Mouse (Mus musculus): ENCODE data around the gene Slc22a17. TPM values are rescaled to one million over a fixed set of nuclear protein-coding genes. Genes with fewer than 3 reads are reported as not detected.

Slc22a17 gene
- polyA plus RNA-seq, 1 experiment from 2014 or later, result 1.1 TPM

DNA sequence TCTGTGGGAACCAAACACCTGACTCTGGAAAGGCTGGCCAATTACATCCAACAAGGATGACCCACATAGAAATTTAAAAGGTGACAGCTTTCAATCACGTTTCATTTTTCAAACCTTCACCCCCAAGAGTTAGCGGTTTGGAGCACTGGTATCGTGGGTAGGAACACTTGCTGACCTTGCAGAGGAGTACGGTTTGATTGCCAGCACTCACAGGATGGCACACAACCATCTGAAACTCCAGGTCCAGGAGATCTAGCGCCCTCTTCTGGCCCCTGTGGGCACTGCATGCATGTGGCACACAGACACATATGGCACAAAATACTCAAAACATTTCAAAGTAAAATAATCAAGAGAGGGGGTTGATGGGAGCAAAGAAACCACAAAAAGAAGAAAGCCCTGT, 46.0 kb downstream of the Slc22a17 start:
- Histone ChIP-seq H3K4me1 (ENCODE audit: insufficient read depth) (peaks cover 10% of the 10 kb centered on the region; the same call in 1 of the 2 replicates), H3K9ac (replicated peaks) (no peak overlapping the region), H3K27me3 (ENCODE audit: insufficient read depth, low read length) (no peaks in the 10 kb centered on the region), H3K27ac (ENCODE audit: low read depth) (no peak overlapping the region), H3K4me2 (ENCODE audit: low read depth, low read length) (no peak overlapping the region), H3K4me3 (ENCODE audit: low read depth, low read length) (no peak overlapping the region), H3K36me3 (replicated peaks; ENCODE audit: insufficient read depth, low read length) (no peaks in the 10 kb centered on the region), H3K9me3 (ENCODE audit: low read length) (no peaks in the 10 kb centered on the region)
- peak; percentile 71 for TF ChIP-seq CTCF (IDR thresholded peaks at IDR 0.05; ENCODE audit: low read depth)
- no peak for TF ChIP-seq EP300 (IDR thresholded peaks at IDR 0.05; ENCODE audit: low read depth)
- 66% methylated on average over 5 of the region's 5 CpGs for WGBS (ENCODE audit: insufficient replicate concordance)
- ATAC-seq (no peak), DNase-seq (peak; percentile 56)

DNA sequence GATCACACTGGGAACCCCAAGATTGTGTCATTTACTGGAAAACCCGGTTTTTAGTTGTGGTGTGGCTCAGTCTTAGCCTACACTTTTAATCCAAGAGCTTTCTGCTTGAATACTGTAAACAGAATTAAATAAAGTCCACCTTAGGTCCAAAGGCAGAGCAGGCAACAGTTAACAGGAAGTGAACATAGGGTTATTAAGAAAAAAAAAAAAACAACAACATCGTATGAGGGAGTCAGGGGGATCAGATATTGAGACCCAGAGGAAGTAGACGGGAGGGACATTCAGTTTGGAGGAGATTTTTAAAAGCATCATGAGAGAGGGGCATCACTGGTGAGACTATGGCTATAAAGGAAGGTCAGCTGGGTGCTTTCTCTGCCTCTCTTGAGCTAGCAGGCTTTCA, 46.7 kb downstream of the Slc22a17 start:
- H3K9ac ChIP-seq (replicated peaks), result no peak overlapping the region
- DNase-seq (no peak), ATAC-seq (no peak)
- H3K9me3 ChIP-seq (ENCODE audit: low read length), result no peaks in the 10 kb centered on the region
- peaks cover 10% of the 10 kb centered on the region; the same call in 1 of the 2 replicates for H3K4me1 ChIP-seq (ENCODE audit: insufficient read depth)
- TF ChIP-seq CTCF (IDR thresholded peaks at IDR 0.05; ENCODE audit: low read depth), result no peak
- no peak for TF ChIP-seq EP300 (IDR thresholded peaks at IDR 0.05; ENCODE audit: low read depth)
- no peak overlapping the region for H3K4me2 ChIP-seq (ENCODE audit: low read depth, low read length)
- no peaks in the 10 kb centered on the region for H3K36me3 ChIP-seq (replicated peaks; ENCODE audit: insufficient read depth, low read length)
- no peak overlapping the region for H3K27ac ChIP-seq (ENCODE audit: low read depth)
- no peaks in the 10 kb centered on the region for H3K27me3 ChIP-seq (ENCODE audit: insufficient read depth, low read length)
- H3K4me3 ChIP-seq (ENCODE audit: low read depth, low read length), result no peak overlapping the region
- WGBS (ENCODE audit: insufficient replicate concordance), result 41% methylated on average over 3 of the region's 3 CpGs

DNA sequence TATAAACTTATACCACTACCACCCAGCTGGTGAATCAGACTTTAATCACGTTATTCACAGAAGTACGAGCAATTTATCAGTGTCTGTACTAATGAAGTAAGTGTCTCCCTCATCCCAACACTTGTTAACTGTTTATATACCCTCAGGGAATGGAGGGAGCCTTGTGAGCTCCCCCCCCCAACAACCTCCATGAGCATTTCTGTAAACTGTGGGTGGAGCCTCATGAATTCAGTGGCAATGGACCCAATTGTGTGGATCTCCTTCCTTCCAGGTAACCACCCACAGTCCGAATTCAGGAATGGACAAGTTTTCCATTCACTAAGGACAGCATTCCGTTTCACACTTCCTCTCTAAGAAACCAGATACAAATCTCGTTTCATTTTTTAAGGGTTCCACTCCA, 47.3 kb downstream of the Slc22a17 start:
- no peak overlapping the region for H3K9ac ChIP-seq (replicated peaks)
- no peak overlapping the region for H3K27ac ChIP-seq (ENCODE audit: low read depth)
- H3K36me3 ChIP-seq (replicated peaks; ENCODE audit: insufficient read depth, low read length), result no peaks in the 10 kb centered on the region
- H3K4me2 ChIP-seq (ENCODE audit: low read depth, low read length), result no peak overlapping the region
- WGBS (ENCODE audit: insufficient replicate concordance), result 64% methylated on average over 5 of the region's 5 CpGs
- H3K9me3 ChIP-seq (ENCODE audit: low read length), result no peaks in the 10 kb centered on the region
- H3K4me3 ChIP-seq (ENCODE audit: low read depth, low read length), result no peak overlapping the region
- no peak for ATAC-seq
- no peaks in the 10 kb centered on the region for H3K27me3 ChIP-seq (ENCODE audit: insufficient read depth, low read length)
- no peak for DNase-seq
- H3K4me1 ChIP-seq (ENCODE audit: insufficient read depth), result peaks cover 10% of the 10 kb centered on the region; the same call in 1 of the 2 replicates
- no peak for TF ChIP-seq CTCF (IDR thresholded peaks at IDR 0.05; ENCODE audit: low read depth)

DNA sequence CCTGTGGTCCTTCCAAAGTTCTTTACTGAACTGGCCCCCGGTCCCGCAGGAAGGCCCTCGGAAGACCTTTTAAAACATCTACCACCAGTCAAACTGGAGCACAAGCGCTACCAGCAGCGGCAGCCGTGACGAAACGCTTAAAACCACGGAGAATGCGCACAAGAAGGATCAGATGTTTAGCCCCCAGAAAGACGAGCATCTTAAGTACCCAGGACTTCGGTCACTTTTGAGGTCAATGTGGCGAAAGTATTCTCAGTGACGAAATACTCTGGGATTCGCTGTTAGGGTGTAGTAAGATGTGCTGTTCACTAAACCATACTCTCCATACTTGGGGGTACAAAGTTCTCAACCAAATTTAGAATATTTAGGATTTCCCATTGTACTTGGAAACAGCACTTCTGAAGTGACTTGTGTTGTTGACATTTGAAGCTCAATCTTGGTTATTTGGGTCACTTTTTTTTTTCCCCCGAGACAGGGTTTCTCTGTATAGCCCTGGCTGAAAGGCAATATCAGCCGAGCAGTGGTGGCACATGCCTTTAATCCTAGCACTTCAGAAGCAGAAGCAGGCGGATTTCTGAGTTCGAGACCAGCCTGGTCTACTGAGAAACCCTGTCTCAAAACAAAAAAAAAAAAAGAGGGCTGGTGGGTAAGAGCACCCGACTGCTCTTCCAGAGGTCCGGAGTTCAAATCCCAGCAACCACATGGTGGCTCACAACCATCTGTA, 48.5 kb downstream of the Slc22a17 start:
- no peaks in the 10 kb centered on the region for H3K36me3 ChIP-seq (replicated peaks; ENCODE audit: insufficient read depth, low read length)
- peak overlapping the region; percentile 96 for H3K4me2 ChIP-seq (ENCODE audit: low read depth, low read length)
- DNase-seq (no peak), ATAC-seq (peak; percentile 9; the same call in 1 of the 2 replicates)
- H3K4me1 ChIP-seq (ENCODE audit: insufficient read depth), result peaks cover 10% of the 10 kb centered on the region; the same call in 1 of the 2 replicates
- H3K27me3 ChIP-seq (ENCODE audit: insufficient read depth, low read length), result no peaks in the 10 kb centered on the region
- peak overlapping the region; percentile 67 for H3K27ac ChIP-seq (ENCODE audit: low read depth)
- TF ChIP-seq EP300 (IDR thresholded peaks at IDR 0.05; ENCODE audit: low read depth) (no peak), CTCF (IDR thresholded peaks at IDR 0.05; ENCODE audit: low read depth) (no peak)
- H3K9me3 ChIP-seq (ENCODE audit: low read length), result no peaks in the 10 kb centered on the region
- 12% methylated on average over 21 of the region's 21 CpGs for WGBS (ENCODE audit: insufficient replicate concordance)
- peak overlapping the region; percentile 92 for H3K9ac ChIP-seq (replicated peaks)
- peak overlapping the region; percentile 95 for H3K4me3 ChIP-seq (ENCODE audit: low read depth, low read length)

DNA sequence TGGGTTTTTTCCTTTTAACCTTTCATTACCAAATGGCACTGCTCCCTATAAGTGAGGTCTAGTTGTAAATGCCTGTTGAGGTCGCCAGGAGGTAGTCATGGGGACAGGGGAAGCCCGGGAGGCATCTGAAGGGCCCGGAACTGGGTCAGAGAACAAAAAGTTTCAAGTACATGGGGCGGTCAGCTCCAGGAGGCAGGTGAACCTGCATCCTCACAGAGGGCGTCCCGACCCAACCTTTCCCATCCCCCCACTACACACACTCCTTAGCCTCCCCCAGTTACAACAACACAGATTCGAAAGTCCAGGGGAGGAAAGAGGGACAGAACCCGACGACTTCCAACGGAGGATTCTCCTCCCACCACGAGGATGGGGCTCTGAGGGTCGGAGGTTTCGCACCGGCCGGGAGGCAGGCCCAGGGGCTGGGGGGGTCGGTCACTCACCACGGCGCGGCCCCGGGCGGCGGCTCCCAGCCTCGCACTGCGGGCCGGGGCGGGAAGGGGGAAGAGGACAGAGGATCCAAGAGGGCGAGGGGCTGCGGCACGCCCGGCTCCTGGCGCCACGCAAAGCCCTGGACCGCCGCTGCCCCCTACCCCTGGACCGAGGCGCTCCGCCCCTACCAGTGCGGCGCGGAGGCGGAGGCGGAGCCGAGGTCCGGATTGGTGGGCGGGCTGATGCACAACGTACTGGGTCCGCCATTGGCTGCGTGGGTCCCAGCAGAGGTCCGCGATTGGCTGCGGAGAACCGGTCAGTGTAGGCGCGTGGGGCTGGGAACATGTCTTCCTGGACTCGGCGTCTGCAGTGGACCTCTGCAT, 49.2 kb downstream of the Slc22a17 start:
- Histone ChIP-seq H3K4me1 (ENCODE audit: insufficient read depth) (peaks cover 10% of the 10 kb centered on the region; the same call in 1 of the 2 replicates), H3K27ac (ENCODE audit: low read depth) (peak overlapping the region; percentile 91), H3K36me3 (replicated peaks; ENCODE audit: insufficient read depth, low read length) (no peaks in the 10 kb centered on the region), H3K9me3 (ENCODE audit: low read length) (no peaks in the 10 kb centered on the region), H3K4me3 (ENCODE audit: low read depth, low read length) (peak overlapping the region; percentile 95), H3K9ac (replicated peaks) (peak overlapping the region; percentile 92), H3K4me2 (ENCODE audit: low read depth, low read length) (peak overlapping the region; percentile 96), H3K27me3 (ENCODE audit: insufficient read depth, low read length) (no peaks in the 10 kb centered on the region)
- TF ChIP-seq EP300 (IDR thresholded peaks at IDR 0.05; ENCODE audit: low read depth), result no peak
- TF ChIP-seq CTCF (IDR thresholded peaks at IDR 0.05; ENCODE audit: low read depth), result 0 out of 2 replicates have a peak, but pooled peaks have one; percentile 19
- under 1% methylated on average over 52 of the region's 56 CpGs for WGBS (ENCODE audit: insufficient replicate concordance)
- ATAC-seq (peak; percentile 100), DNase-seq (peak; percentile 93)

DNA sequence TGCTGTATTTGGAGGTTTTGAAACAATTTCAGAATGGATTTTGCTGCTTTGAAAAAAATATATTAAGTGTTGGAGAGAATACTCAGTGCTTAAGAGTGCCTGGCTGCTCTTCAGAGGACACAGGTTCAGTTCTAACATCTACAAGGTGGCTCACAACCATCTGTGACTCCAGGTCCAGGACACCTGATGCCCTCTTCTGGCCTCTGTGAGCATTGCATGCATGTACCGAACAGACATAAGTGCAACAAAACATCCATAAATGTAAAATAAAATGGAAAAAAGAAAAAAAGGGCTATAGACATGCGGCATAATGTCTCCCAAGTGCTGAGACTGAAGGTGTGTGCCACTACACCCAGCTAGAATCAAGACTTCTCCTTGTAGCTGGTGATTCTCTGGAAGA, 52.4 kb downstream of the Slc22a17 start:
- H3K4me2 ChIP-seq (ENCODE audit: low read depth, low read length), result no peak overlapping the region
- peaks cover 10% of the 10 kb centered on the region; the same call in 1 of the 2 replicates for H3K4me1 ChIP-seq (ENCODE audit: insufficient read depth)
- no peak overlapping the region for H3K27ac ChIP-seq (ENCODE audit: low read depth)
- H3K4me3 ChIP-seq (ENCODE audit: low read depth, low read length), result no peak overlapping the region
- TF ChIP-seq CTCF (IDR thresholded peaks at IDR 0.05; ENCODE audit: low read depth) (peak; percentile 80), EP300 (IDR thresholded peaks at IDR 0.05; ENCODE audit: low read depth) (no peak)
- ATAC-seq (no peak), DNase-seq (peak; percentile 71)
- H3K9ac ChIP-seq (replicated peaks), result no peak overlapping the region
- no peaks in the 10 kb centered on the region for H3K9me3 ChIP-seq (ENCODE audit: low read length)
- peaks cover 9% of the 10 kb centered on the region for H3K36me3 ChIP-seq (replicated peaks; ENCODE audit: insufficient read depth, low read length)
- 33% methylated on average over 2 of the region's 2 CpGs for WGBS (ENCODE audit: insufficient replicate concordance)
- no peaks in the 10 kb centered on the region for H3K27me3 ChIP-seq (ENCODE audit: insufficient read depth, low read length)

Data from liver, postnatal 0 days (tissue).